Mouse (Mus musculus): ENCODE results near the gene B3gnt6. TPM values are rescaled to one million over a fixed set of nuclear protein-coding genes. Genes with fewer than 3 reads are reported as not detected.
A peak's percentile ranks its signal among the peaks of the same experiment; 100 is the strongest.
"Not testable (repeated sequence)": the region's sequence is repeated elsewhere in the genome, so short reads cannot be mapped to it uniquely, and the experiment has no call there.

Gene B3gnt6
- total RNA-seq (2021) = not detected
- long read RNA-seq, experiment 1 = 0 reads
- long read RNA-seq, experiment 2 = 0 reads

DNA sequence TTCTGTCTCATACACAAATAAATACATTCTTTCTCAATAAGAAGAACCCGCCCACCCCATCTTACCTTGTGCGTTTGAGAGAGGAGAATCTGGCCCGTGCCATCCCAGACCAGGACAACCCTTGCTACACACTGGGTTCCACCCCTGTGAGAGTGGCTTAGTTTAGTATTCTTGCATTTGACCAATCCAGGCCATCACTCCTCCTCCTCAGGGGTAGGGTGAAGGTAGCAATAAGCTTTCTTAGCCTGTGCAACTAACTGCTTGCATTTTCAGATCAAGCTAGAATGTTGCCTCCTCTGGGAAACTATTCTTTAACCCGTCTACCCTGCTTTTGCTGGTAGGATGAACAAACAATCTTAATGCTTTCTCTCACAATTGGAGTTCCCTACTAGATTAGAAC is at the start of gene B3gnt6:
TSS of gene B3gnt6 (minus strand) at position 101 of the 400 bp plus-strand sequence.
- DNase-seq (ENCODE audit: low spot score in 2 of 2) = no peak

DNA sequence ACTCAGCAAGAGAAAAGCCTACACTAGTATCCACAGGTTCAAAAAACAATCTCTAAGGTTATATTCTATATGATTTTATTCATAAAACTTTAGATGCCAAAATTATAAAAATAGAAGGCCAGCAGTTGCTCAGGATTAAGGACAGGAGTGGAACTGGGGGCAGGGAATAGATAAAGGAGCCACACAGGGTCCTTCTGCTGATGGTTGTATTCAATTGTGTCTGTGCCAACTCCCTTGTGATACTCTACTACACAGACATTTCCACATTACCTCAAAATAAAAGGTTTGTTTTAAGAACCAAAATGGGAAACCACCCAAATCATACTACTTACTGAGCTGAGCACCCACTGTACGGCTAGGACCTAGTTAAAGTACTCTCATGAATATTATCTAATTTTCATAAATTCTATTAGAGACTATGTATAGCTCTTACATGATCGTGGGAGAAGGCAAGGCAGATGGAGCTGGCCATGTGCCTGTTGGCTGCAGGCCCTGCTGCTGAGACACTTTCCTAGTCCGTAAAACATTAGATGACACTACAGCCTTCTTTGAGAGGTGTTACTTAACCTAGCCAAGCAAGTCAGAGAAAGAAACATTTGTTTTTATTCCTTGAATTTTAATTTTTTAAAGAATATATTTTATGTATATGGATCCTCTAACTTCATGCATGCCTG is 37.5 kb upstream of the B3gnt6 start:
- DNase-seq (ENCODE audit: low spot score in 2 of 2) = peak in 1 of 2 experiments; percentile 37

DNA sequence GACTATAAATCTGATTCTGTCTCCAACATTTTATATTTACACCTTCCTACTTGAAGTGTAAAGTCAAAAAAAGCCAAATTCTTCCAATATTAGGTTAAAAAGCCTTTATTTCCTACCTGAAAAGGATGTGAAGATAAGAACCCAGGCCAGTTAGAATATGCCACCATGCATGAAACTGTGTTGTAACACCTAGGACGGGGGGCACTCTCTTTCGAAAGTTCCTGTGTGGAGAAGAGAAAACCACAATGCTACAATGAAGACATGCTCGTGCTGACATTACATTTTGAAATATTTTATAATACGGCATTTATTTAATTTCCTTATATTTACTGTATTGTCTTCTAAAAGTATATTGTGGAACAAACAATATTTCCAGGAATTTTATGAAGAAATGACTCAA is 24.5 kb upstream of the B3gnt6 start:
- no peak for DNase-seq (ENCODE audit: low spot score in 2 of 2)

DNA sequence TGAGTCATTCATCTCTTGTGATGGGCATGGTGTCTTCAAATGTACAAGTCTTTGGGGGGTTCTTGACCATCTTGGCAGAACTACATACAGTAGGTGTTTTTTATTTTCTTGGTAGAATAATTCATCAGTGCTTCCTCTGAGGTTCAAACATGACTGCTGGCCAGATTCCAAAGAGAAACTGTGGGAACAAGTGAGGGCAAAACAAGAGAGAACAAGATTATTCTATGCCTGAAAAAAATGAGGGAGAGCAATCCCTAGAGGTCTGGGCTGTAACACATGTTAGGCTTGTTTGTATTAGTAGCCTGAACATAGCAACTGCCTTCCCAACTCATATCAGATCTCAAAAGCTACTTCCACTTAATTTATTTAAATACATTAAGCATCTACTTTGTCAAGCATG is 17.4 kb upstream of the B3gnt6 start:
- DNase-seq (ENCODE audit: low spot score in 2 of 2) = no peak

DNA sequence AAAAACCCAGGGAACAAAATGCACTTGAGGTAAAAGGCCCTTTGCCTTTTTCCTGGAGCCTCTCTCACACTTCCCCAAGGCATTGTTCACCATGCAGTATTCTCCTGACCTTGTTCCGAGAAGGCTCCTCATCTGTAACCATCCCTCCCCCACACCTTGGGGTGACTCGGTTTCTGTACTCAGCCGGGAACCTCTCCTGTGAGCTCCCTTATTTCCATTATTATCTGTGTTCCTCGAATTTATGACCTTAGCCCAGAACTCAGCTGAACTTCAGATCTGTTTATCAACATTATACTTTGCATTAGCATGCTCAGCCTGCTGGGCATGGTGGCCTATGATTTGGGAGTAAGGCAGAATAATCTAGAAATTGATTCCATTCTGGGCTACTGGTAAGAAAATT is 3.7 kb upstream of the B3gnt6 start:
- no peak for DNase-seq (ENCODE audit: low spot score in 2 of 2)

DNA sequence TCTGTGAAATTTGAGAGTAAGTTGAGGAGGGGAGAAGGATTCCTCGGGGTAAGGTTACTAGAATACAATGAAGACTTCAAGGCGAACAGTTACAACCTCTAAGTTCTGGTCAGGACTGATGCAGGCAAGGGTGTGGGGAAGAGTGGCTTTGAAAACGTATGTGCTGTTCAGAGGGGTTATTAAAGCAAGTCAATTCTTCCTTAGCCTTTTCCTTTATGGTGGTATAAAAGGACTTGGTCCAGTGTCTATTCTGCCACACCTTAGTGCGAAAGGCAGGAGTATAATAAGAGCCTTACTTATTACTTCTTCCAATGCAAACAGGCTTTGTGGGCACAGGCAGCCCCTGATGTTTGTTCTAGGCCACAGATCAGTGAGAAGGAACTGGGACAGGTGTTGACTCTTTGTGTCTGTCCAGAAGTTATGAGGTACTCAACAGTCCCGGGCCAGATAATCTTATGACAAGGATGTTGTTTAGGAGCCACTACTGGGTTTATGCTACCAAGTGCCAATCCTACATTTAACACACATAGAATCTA is 2.3 kb upstream of the B3gnt6 start:
- DNase-seq (ENCODE audit: low spot score in 2 of 2) = no peak

DNA sequence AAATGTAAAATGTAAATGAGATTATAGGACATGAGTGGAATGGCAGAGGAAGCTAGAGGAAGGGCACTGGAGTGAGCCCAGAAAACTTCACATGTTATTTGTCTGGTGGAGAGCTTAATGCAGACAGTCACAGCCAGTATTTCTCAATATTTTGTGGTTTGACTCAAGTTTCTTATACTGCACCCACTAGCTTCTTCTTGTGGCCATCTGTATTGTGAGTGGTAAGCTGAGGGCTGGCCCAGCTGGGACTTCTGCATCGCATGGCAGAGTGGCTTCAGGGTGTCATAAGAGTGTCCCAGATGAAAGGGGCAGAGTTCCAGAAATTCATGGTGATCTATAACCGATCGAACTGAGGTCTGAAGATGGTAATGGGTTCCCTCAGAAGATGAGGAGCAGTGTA is 1.1 kb upstream of the B3gnt6 start:
- no peak for DNase-seq (ENCODE audit: low spot score in 2 of 2)

DNA sequence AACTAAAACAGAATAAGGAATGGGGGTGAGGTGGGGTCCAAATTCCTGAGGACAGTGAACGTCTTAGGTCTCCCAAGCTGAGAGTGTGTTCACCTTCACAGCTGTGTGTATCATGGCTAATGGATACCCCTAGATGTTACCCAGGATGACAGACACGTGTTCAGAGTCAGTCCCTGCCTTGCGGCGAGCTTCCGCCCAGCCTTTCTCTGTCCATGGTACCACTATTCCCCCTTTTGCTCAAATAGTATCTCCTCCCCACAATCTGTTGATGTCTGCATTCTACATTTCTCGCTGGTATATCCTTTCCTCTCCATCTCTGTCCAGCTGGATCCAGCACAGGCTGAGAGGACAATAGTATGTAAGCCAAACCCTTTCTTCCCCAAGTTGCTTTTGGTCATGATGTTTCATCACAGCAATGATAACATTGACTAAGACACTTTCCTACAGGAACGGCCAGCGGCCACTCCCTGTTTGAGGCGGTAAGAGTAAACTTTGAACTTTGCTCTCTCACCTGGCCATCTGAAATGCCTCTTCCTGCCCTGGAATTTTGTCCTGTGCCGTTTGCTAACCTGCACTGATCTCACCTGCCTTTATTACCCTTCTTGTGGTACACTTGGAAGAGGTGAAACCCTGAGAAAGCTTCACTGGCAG is 4.0 kb downstream of the B3gnt6 start:
- DNase-seq (ENCODE audit: low spot score in 2 of 2) = no peak

DNA sequence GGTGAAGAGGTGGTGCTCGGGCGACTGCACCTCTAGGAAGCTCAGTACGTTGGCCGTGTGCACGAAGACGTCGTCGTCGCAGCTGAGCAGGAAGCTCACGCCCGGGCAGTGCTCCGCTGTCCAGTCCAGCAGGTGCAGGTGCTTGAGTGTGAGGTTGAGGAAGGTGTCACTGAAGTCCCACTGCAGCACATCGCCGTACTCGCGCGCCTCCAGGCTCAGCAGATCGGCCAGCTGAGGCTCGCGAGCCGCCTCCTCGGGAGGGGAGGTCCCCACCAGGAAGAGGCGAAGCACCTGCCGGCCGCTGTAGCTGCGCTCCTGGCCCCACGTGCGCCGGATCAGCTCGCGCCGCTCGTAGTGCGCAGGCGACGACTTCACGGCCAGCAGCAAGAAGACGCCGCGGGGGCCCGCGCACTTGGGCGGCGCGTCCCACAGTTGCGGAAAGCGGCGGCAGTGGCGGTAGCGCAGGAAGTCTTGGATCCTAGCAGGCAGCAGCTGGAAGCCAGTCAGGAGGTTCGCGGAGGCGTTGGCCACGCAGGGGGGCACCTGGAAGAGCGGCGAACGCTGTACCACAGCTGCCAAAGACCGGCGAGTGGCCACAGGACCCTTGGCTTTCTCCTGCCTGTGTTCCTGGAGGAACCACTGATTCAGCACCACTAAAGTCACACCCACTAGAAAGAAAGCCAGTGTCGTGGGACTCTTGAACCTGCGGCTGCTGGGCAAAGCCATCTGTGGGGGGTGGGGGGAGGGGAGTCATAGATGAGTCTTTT is 5.1 kb downstream of the B3gnt6 start:
- DNase-seq (ENCODE audit: low spot score in 2 of 2) = no peak

DNA sequence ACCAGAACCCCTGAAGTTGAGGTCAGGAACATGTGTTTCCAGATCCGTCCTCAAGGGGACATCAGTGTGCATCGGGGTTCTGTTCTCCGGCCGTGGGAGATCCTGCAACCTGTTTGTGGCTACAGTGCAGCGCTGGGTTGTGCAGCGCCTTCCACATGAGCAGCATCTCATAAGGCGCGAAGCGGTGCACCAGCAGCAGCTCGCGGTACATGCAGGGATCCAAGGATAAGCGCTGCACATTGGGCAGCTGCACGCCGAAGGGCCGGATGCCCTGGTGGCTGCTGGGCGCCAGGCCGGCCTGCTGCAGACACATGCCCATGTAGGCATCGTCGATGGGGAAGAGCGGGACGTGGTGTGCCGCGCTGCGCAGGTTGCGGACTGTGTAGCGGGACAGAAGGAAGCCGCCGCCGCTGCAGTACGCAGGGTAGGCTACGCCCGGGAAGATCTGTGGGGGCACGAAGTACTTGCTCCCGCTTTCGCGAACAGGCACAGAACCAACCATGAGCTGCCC is 5.7 kb downstream of the B3gnt6 start:
- DNase-seq (ENCODE audit: low spot score in 2 of 2) = no peak

DNA sequence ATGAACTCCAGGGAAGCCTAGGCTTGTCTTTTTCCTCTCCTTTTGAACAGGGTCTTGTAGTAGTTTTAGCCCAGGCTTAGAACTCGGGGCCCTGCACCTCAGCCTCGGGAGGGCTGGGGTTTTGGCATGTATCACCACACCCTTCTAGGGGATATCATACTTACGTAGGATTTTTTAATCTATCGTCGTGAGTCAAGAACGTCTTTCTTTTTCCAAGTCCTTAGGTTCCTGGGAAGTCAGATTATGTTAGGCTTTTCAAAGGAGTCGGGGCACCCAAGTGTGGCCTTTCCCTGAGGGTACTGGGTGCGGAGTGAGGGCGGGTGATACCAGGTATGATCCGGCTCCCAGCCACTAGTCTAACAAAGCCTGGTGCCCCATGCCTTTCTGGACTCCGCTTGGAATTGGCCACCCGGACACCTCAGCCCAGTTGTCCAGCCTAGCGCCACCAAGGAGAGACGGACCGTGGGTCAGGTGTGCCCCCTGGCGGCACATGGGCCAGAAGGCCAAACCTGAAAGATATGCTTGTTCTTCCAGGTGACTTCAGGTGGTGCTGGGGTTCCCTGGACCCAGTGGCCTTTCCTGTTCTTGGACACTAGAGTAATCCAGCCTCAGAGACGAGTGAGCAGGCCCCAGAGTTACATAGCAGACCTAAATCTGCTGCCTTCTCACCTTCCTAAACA is 7.6 kb downstream of the B3gnt6 start:
- no peak for DNase-seq (ENCODE audit: low spot score in 2 of 2)

DNA sequence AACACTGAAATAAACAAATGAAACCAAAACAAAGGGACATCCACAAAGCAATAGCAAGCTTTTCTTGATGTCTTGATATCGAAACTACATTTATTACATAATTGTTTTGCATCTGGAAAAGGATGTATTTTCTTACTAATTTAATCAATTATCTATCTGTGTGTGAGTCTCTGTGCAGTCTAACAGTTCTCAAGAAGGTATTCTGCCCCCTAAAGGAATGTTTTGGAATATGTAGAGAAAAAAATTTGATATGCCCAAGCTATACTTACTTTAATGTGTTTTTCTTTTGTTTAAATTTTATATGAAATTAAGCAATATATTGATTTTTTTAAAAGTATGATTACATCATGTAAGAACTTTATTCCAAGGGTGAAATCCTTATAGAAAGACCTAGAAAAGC is 8.7 kb downstream of the B3gnt6 start:
- DNase-seq (ENCODE audit: low spot score in 2 of 2) = no peak

DNA sequence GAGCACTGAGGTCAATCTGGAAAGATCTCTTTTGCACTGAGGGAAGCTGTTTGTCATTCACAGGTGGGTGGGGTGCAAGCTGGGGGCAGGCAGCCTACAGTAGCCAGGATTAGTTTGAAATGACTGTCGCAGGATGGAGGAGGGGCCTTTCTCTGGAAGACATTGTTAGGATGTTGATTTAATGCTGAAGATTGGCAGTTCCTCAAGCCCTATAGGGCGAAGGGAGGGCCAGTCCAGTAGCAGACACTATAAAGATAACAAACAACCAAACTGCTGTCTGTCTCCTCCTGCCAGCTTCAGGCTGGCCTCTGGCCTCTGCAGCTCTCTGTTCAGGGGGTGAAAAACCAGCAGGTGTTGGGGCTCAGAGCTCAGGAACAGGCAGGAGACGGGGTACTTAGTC is 9.5 kb downstream of the B3gnt6 start:
- DNase-seq (ENCODE audit: low spot score in 2 of 2) = no peak

DNA sequence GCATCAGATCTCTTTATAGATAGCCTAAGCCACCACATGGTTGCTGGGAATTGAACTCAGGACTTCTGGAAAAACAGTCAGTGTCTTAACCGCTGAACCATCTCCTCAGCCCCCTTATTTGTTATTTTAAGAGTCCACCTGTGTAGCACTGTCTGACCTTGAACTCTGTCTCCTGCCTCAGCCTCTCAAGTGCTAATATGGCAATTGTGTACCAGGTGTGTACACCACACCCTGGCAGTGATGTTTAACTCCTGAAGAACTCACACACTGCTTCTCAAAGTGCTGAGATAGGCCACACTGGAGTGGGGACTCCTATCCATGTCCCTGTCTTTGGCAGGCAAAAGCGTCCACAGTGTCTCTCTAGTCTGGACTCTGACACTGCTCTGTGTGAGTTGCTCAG is 10.6 kb downstream of the B3gnt6 start:
- DNase-seq (ENCODE audit: low spot score in 2 of 2) = no peak

DNA sequence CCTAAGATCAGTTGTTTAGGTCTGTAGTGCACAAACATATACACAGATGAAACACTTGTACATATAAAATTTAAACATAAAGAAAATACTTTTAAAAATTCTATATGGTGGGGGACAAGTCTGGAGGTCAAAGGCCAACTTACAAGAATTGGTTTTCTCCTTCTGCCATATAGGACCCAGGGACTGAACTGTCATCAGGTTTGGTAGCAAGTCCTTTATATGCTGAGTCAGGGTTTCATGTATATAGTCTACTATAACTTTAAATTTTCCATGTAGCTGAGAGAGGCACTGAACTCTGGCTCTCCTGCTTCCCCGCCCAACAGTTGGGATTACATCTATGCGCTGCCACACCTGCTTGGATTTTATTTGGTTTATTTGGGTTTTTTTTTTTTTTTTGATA is 11.0 kb downstream of the B3gnt6 start:
- DNase-seq (ENCODE audit: low spot score in 2 of 2) = no peak

DNA sequence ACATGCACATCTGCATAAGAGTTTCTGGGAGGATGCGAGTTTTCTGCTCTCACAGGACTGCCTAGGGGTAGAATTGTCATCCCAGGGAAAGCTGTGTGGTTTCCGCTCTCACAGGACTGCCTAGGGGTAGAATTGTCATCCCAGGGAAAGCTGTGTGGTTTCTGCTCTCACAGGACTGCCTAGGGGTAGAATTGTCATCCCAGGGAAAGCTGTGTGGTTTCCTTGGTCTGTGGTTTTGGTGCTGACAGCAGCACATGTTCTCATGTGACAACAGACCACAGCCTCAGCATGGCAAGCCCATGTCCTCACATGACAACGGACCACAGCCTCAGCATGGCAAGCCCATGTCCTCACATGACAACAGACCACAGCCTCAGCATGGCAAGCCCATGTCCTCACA is 11.9 kb downstream of the B3gnt6 start:
- not testable (repeated sequence) for DNase-seq (ENCODE audit: low spot score in 2 of 2)

DNA sequence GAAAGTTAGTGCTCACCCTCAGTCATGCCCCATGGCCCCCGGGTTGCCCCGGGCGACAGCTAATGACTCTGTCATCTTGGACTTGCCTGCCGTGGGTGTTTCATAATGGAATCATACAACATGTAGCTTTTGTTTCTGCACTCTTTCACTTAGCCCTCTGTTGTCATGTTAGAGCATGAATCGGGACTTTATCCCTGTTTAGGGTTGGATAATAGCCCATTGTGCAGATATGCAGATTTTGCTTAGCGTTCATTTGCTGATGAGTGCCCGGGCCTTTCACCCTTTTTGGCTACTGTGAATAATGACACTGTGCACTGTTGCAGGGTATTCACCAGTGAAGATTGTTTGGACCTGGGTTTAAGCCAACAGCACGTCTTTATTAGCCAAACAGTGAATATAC is 12.6 kb downstream of the B3gnt6 start:
- DNase-seq (ENCODE audit: low spot score in 2 of 2) = no peak

DNA sequence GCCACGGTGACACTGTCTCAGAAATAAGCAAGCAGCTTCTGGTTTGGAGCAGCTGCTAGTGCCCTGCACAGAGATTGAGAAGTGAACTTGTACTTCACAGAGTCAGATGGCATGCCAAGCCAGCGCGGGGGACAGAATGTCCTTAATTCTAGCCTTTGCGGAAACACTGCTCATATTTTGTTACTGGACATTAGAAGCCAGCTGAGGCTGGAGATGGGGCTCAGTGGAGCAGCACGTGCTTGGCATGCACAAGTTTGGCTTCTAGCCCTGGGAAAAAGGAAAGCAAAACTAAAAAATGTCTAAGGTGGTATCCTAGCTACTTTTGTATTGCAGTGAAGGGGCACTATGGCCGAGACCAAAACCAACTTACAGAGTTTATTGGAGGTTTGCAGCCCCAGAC is 14.0 kb downstream of the B3gnt6 start:
- DNase-seq (ENCODE audit: low spot score in 2 of 2) = no peak

DNA sequence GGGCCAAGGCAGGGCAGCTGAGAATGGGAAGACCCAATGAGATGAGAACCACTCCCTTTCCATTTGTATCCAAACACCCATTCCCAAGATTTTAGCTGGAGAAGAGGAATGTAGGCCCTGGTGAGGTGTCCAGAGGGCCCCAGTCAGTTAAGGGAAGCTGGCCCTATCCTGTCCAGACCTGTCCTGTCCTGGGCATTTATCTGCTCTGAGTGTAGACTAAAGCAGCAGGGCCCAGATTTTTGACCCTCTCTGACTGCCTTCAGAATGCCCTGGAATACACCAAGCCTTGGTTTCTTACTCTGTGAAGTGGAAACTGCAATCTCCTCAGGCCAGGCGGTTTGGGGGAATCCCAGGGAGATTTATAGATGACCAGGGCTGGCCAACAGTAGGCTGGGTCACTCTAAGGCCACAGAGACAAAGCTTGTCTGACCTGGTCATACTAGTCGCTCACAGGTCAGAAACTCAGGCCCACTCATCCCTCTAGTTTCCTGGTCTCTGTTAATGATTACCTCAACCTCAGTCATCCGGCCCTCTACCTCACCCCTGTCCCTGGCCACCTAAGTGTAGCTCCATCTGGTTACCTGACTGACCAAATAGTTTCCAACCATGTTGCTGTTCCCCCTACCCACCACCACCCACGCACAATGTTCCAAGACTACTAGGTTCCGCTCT is 20.6 kb downstream of the B3gnt6 start:
- DNase-seq (ENCODE audit: low spot score in 2 of 2) = no peak

DNA sequence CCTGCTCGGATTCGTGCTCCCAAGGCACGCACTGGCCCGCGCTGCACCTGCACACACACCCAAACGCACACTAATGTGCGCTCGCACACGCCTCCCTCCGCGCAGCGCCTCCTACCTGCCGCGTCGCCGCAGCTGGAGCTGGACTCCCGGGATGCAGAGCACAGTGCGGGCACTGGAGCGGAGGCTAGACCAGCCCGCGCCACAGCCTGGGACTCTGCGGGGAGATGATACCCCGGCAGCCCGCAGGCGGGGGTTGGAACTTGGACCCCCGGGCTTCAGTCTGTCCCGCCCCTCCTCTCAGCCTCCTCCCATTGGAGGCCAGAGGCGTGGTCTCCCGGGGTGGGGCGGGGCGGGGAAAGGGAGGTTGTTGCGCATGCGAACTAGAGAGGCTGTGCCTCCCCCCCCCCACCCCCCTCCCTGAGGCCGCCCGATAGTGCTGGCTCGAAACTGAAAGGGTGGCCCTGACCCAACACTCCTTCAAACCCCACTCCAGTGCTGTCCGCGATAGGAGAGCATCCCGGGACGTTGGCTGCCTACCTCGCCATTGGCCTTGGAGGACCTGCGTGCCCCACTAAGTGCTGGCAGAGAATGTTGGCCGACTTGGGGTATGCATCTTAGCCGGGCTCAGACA is 21.2 kb downstream of the B3gnt6 start, which contains the start of gene Capn5:
TSS of gene Capn5 (minus strand) at position 346 of the 631 bp plus-strand sequence.
- no peak for DNase-seq (ENCODE audit: low spot score in 2 of 2)

Data from gastrocnemius, postnatal 4 days (tissue).